ENCODE assay signal across 9 mouse cellular contexts in the genomic region with DNA sequence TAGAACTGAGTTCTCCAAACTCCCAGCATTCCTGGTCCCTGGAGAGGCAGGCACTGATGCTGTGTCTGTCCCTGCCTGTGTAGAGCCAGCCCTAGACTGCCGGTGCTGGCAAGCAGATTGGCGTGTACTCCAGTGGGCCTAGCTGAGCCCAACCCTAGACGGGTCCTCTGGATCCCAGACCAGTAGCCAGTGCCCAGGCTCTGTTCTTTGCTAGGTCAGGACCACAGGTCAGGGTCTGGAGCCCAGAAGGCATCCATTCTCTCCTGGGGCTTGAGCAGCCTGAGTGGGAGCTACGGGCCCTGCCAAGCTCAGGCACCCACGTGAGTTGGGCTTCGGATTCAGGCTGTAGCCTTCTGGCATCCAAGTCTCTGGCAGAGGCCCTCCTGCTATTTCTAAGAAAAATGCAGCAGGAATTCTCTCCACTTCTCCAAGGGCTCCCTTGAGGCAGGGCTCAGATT. TPM values are rescaled to one million over a fixed set of nuclear protein-coding genes. Genes with fewer than 3 reads are reported as not detected.
A peak's percentile ranks its signal among the peaks of the same experiment; 100 is the strongest.
DNase-seq lines count a peak whose midpoint lies in the region; ATAC-seq and TF ChIP-seq lines count a peak whose summit lies in the region.
"Had no signal": no experiment of that assay in that cellular context is flagged by ENCODE, and none has a peak within 500 bp of the region (broad histone marks: within the 10 kb centered on the region; RNA-seq: fewer than 3 reads in every experiment).

No protein-coding gene starts in this region.

- H3K9ac ChIP-seq in kidney, embryonic 15.5 days: 0 out of 2 replicates have a peak overlapping the region, but pooled peaks have one; percentile 17
- peak overlapping the region; percentile 10; the same call in 1 of the 2 replicates for H3K9ac ChIP-seq in embryonic facial prominence, embryonic 11.5 days (replicated peaks; ENCODE audit: low read length)
- peak overlapping the region; percentile 52 for H3K9ac ChIP-seq in midbrain, embryonic 13.5 days (replicated peaks)

- peak; percentile 16; the same call in 1 of the 2 replicates for ATAC-seq in kidney, embryonic 15.5 days (replicated peaks; ENCODE audit: low FRiP score)
- no peak for ATAC-seq in embryonic facial prominence, embryonic 11.5 days (replicated peaks; ENCODE audit: insufficient number of reproducible peaks, low FRiP score, low TSS enrichment, low read depth)
- no peak for ATAC-seq in midbrain, embryonic 13.5 days
- ATAC-seq in activated CD4-positive, CD25-positive, alpha-beta regulatory T cell, adult 4 months: no peak

- H3K4me1 ChIP-seq in kidney, embryonic 15.5 days: peaks cover 100% of the 10 kb centered on the region
- peaks cover 19% of the 10 kb centered on the region for H3K4me1 ChIP-seq in kidney, adult 2 months (ENCODE audit: control insufficient read depth, insufficient read depth, low read length)
- peaks cover 44% of the 10 kb centered on the region for H3K4me1 ChIP-seq in embryonic facial prominence, embryonic 11.5 days (ENCODE audit: control insufficient read depth, insufficient read depth, low read length)
- peaks cover 97% of the 10 kb centered on the region for H3K4me1 ChIP-seq in midbrain, embryonic 13.5 days (replicated peaks)

- peaks cover 43% of the 10 kb centered on the region for H3K36me3 ChIP-seq in kidney, embryonic 15.5 days
- H3K36me3 ChIP-seq in kidney, adult 2 months (ENCODE audit: control insufficient read depth, insufficient read depth, low read length): no peaks in the 10 kb centered on the region
- H3K36me3 ChIP-seq in embryonic facial prominence, embryonic 11.5 days (replicated peaks; ENCODE audit: control insufficient read depth, insufficient read depth, low read depth, low read length): peaks cover 2% of the 10 kb centered on the region
- peaks cover 44% of the 10 kb centered on the region for H3K36me3 ChIP-seq in midbrain, embryonic 13.5 days

- H3K4me2 ChIP-seq in kidney, embryonic 15.5 days: peak overlapping the region; percentile 57
- H3K4me2 ChIP-seq in embryonic facial prominence, embryonic 11.5 days (ENCODE audit: low read depth, low read length): peak overlapping the region; percentile 30
- H3K4me2 ChIP-seq in midbrain, embryonic 13.5 days (replicated peaks): peak overlapping the region; percentile 40; the same call in 1 of the 2 replicates

- no peak for TF ChIP-seq POLR2A in kidney, adult 2 months (IDR thresholded peaks at IDR 0.05; ENCODE audit: low read depth, low read length)

- H3K4me3 ChIP-seq in kidney, embryonic 15.5 days (replicated peaks): peak overlapping the region; percentile 6; the same call in 1 of the 2 replicates
- no peak overlapping the region for H3K4me3 ChIP-seq in kidney, adult 2 months (ENCODE audit: insufficient read depth, low read depth, low read length)
- H3K4me3 ChIP-seq in embryonic facial prominence, embryonic 11.5 days (ENCODE audit: low read depth, low read length): no peak overlapping the region
- no peak overlapping the region for H3K4me3 ChIP-seq in midbrain, embryonic 13.5 days (replicated peaks)

- no peak for TF ChIP-seq CTCF in kidney, adult 2 months (conservative IDR thresholded peaks at IDR 0.05; ENCODE audit: insufficient read depth, insufficient read length, low read depth, low read length)

- no peaks in the 10 kb centered on the region for H3K27me3 ChIP-seq in kidney, embryonic 15.5 days
- no peaks in the 10 kb centered on the region for H3K27me3 ChIP-seq in kidney, adult 2 months (replicated peaks; ENCODE audit: control insufficient read depth, insufficient read depth, low read length)
- H3K27me3 ChIP-seq in embryonic facial prominence, embryonic 11.5 days (ENCODE audit: control insufficient read depth, insufficient read depth, low read length): no peaks in the 10 kb centered on the region
- no peaks in the 10 kb centered on the region for H3K27me3 ChIP-seq in midbrain, embryonic 13.5 days

- no peaks in the 10 kb centered on the region for H3K9me3 ChIP-seq in kidney, embryonic 15.5 days (replicated peaks)
- H3K9me3 ChIP-seq in embryonic facial prominence, embryonic 11.5 days (replicated peaks; ENCODE audit: control insufficient read depth, low read length): no peaks in the 10 kb centered on the region
- H3K9me3 ChIP-seq in midbrain, embryonic 13.5 days: no peaks in the 10 kb centered on the region

- WGBS in kidney, embryonic 15.5 days: 23% methylated on average over 6 of the region's 6 CpGs
- 39% methylated on average over 6 of the region's 6 CpGs for WGBS in kidney, adult 2 months
- WGBS in embryonic facial prominence, embryonic 11.5 days: 24% methylated on average over 6 of the region's 6 CpGs
- 38% methylated on average over 6 of the region's 6 CpGs for WGBS in midbrain, embryonic 13.5 days

- intact Hi-C loops in gastrocnemius, postnatal 14 days (cut with DNase I; ENCODE audit: low total_unique reads): no loop called here

- peak overlapping the region; percentile 90 for H3K27ac ChIP-seq in kidney, embryonic 15.5 days
- H3K27ac ChIP-seq in kidney, adult 2 months (ENCODE audit: insufficient read depth, low read depth, low read length): no peak overlapping the region
- peak overlapping the region; percentile 70 for H3K27ac ChIP-seq in embryonic facial prominence, embryonic 11.5 days (replicated peaks; ENCODE audit: low read depth, low read length)
- peak overlapping the region; percentile 54 for H3K27ac ChIP-seq in midbrain, embryonic 13.5 days

- DNase-seq in kidney, adult 2 months: no peak
- no peak for DNase-seq in embryonic facial prominence, embryonic 11.5 days (ENCODE audit: low spot score)
- peak; percentile 61 for DNase-seq in gastrocnemius, postnatal 14 days
- DNase-seq in layer of hippocampus, adult 8-10 months (ENCODE audit: low spot score in 2 of 2): peak; percentile 63 to 78
- no peak for DNase-seq in thymus, postnatal 25 days

RNA-seq across cellular contexts. Expression of a gene that starts 10.1 kb away (rescaled TPM):
- polyA plus RNA-seq in kidney, embryonic 15.5 days (2015; fragmentation: Nextera tagmentation; extraction: Ambion mirVana): 21.3 and 23.9 TPM in 2 replicates
- polyA plus RNA-seq in kidney, adult 2 months (2012; rRNA removed): 39.1 and 45.5 TPM in 2 replicates
- polyA plus RNA-seq in embryonic facial prominence, embryonic 11.5 days (2014; fragmentation: Nextera tagmentation; extraction: Ambion mirVana): 17.6 and 17.7 TPM in 2 replicates
- 10 to 100 TPM in 1 of 2 experiments, 1 to 10 TPM in 1; 8.4 to 10.6 TPM for total RNA-seq in gastrocnemius, postnatal 14 days (2021)
- total RNA-seq in layer of hippocampus, adult 8-10 months (2022): 1 to 10 TPM; 5.4 to 9.3 (median 6.5) TPM
- polyA plus RNA-seq in midbrain, embryonic 13.5 days (2015; fragmentation: Nextera tagmentation; extraction: Ambion mirVana): 18.9 and 24.6 TPM in 2 replicates
- not detected for polyA plus RNA-seq in activated CD4-positive, CD25-positive, alpha-beta regulatory T cell, adult 4 months (2017; shearing (Covaris generic))

RNA-seq across cellular contexts. Expression of a gene that starts 20.6 kb away (rescaled TPM):
- polyA plus RNA-seq in kidney, embryonic 15.5 days (2015; fragmentation: Nextera tagmentation; extraction: Ambion mirVana): 3.9 and 4.6 TPM in 2 replicates
- 0.09 and 0.22 TPM in 2 replicates for polyA plus RNA-seq in kidney, adult 2 months (2012; rRNA removed)
- 1.4 TPM in 1 of 2 replicates, not detected in the other for polyA plus RNA-seq in embryonic facial prominence, embryonic 11.5 days (2014; fragmentation: Nextera tagmentation; extraction: Ambion mirVana)
- total RNA-seq in gastrocnemius, postnatal 14 days (2021): not detected
- total RNA-seq in layer of hippocampus, adult 8-10 months (2022): under 1 TPM; 0.14 to 0.43 (median 0.27) TPM
- polyA plus RNA-seq in midbrain, embryonic 13.5 days (2015; fragmentation: Nextera tagmentation; extraction: Ambion mirVana): 2.4 and 2.7 TPM in 2 replicates
- 1 to 10 TPM in 1 of 2 experiments, not detected in 1; 1.1 TPM for polyA plus RNA-seq in activated CD4-positive, CD25-positive, alpha-beta regulatory T cell, adult 4 months (2017; shearing (Covaris generic))
- total RNA-seq: heart, adult 18-20 months had no signal

RNA-seq across cellular contexts. Expression of a gene that starts 30.8 kb away (rescaled TPM):
- 7.1 and 8.1 TPM in 2 replicates for polyA plus RNA-seq in kidney, embryonic 15.5 days (2015; fragmentation: Nextera tagmentation; extraction: Ambion mirVana)
- polyA plus RNA-seq in kidney, adult 2 months (2012; rRNA removed): 77.9 and 139 TPM in 2 replicates
- 7.0 and 7.6 TPM in 2 replicates for polyA plus RNA-seq in embryonic facial prominence, embryonic 11.5 days (2014; fragmentation: Nextera tagmentation; extraction: Ambion mirVana)
- 10 to 100 TPM; 29.8 to 57.1 TPM for total RNA-seq in gastrocnemius, postnatal 14 days (2021)
- 10 to 100 TPM; 61.3 to 74.3 (median 69.2) TPM for total RNA-seq in layer of hippocampus, adult 8-10 months (2022)
- 18.7 and 22.0 TPM in 2 replicates for polyA plus RNA-seq in midbrain, embryonic 13.5 days (2015; fragmentation: Nextera tagmentation; extraction: Ambion mirVana)
- polyA plus RNA-seq in activated CD4-positive, CD25-positive, alpha-beta regulatory T cell, adult 4 months (2017; shearing (Covaris generic)): not detected

Comparison
In these comparisons a context has a peak if more than half of its experiments do, and no peak if none do; other contexts are left out.
1. DNase-seq: peak in gastrocnemius, postnatal 14 days (single experiment) and layer of hippocampus, adult 8-10 months (2 of 2); none in kidney, adult 2 months (single experiment), embryonic facial prominence, embryonic 11.5 days (single experiment) and thymus, postnatal 25 days (single experiment).
2. RNA of a gene that starts 10.1 kb away (polyA plus RNA-seq): 39.1 to 45.5 TPM in kidney, adult 2 months, 18.9 to 24.6 TPM in midbrain, embryonic 13.5 days, 21.3 to 23.9 TPM in kidney, embryonic 15.5 days and 17.6 to 17.7 TPM in embryonic facial prominence, embryonic 11.5 days; not detected in activated CD4-positive, CD25-positive, alpha-beta regulatory T cell, adult 4 months; every median in the first group is over 10 times any median in the second.
3. Peak in every context shown above with its lines, with median percentiles within 50 percentile points of each other: H3K4me2 ChIP-seq and H3K9ac ChIP-seq.